Mouse (Mus musculus) kidney, postnatal 14 days (tissue): ENCODE data around the gene Pcp4l1.

Source experiments
- DNase-seq: peaks from one replicate; pipeline ENCODE4 v3.0.0; 2022; ENCODE audit warnings: mixed read lengths

Pcp4l1 gene

DNA sequence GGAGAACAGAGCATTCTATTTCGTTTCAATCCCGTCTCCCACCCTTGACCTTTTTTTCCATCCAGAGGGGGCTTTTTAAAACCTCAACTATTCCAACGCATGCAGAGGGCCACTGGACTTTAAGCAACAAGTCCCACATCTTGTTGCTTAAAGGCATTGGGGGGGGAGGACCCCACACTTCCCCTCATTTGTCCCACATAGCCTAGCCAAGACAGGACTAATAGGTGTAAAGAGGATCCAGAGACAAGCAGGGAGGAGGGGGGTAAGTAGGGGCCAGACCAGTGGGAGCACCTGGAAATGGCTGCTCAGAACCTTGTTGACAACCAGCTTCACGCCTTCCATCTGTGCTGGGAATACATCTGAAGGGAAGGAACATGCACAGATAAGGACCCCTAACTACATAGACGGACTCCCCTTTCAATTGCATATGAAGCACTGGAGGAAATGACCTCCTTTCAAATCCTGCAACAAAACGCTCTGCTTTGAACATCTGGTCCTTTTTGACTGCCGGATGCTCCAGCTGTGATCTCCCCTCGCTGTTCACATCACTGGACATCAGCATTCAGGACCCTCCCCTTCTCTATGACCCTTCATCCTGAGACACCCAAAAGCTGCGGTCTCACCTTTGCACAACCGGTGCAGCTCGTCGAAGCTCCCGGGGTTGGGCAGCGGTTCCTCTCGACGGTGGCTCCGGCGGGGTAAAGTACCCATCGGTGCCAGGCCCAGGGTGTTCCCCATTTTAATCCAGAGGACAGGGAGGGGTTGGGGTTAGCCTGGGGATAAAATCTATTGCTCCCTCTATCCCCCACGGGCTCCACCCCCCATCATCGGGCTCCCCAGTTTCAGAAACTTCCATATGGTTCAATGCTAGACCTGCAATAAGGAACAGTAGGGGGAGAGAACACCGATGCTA, 25.5 kb upstream of the Pcp4l1 start:
- DNase-seq = peak; percentile 35

- peak; percentile 89 for DNase-seq
Measured at GRCm38 (mm10) chr1:171220871-171221270, 24.8 kb upstream of the Pcp4l1 start.

DNA sequence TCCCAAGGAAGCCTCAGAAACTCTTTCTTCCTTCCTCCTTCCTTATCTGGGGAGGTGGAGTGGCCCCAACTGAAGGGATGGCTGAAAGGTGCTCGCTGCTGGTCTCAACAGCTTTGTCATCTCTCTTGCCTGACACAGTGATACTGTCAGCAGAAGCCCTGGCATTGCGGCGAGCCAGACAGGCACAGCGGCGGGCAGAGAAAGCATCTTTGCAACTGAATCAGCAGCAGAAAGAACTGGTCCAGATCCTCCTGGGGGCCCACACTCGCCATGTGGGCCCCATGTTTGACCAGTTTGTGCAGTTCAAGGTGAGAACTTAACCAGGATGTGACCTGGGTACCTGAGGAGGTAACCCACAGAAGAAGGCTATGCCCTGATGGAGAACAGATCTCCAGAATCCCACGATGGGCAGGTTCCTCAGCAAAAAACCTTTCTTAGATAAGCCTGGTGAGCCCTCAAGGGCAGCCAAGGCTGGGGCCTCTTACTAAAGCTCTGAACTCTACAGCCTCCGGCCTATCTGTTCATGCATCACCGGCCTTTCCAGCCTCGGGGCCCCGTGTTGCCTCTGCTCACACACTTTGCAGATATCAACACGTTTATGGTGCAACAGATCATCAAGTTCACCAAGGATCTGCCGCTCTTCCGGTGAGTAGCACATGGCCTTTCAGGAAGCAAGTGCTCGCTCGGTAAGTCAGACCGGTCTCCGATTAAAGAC, 20.3 kb upstream of the Pcp4l1 start:
- DNase-seq = no peak

- DNase-seq = peak; percentile 53
Measured at GRCm38 (mm10) chr1:171213801-171214496, 17.9 kb upstream of the Pcp4l1 start, which contains the start of gene Nr1i3. TSS of gene Nr1i3 (plus strand) at chr1:171213970.

DNA sequence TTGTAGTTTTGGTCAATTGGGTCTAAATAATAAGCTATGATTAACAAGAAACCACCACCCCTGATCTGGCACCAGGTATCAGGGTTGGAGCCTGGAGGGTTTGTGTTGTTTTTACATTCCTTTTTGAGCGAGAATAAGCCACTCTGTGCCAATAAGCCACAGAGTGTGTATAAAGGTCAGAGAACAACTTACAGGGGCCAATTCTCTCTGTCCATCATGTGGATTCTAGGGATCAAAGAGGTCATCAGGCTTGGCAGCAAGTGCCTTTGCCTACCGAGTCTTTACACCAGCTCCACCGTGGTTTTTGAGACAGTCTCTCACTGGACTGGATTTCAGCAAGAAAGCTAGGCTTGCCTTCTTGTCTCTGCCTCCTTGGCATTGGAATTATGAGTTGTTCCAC, 16.8 kb upstream of the Pcp4l1 start:
- DNase-seq = no peak

- no peak for DNase-seq
Measured at GRCm38 (mm10) chr1:171209409-171209808, 13.3 kb upstream of the Pcp4l1 start.

GRCm38 (mm10) chr1:171205704-171206493, 9.8 kb upstream of the Pcp4l1 start:
- no peak for DNase-seq

DNA sequence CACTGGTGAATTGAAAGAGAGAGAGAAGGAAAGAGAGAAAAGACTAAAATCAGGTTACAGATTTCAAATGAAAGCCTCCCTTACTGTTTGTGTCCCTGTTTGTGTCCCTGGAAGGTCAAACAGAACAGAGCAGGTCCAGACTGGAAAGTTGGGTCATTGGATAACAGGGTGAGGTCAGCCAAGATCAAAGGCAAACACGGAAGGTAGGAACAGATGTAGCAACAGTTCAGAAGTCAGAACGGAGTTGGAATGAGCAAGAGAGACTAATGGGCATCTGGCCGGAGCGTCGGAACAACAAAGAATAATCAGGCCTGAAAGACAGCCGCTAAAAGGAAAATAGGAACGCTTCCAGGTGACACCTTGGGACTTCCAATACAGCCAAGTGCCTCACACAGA, 8.2 kb upstream of the Pcp4l1 start:
- no peak for DNase-seq

DNA sequence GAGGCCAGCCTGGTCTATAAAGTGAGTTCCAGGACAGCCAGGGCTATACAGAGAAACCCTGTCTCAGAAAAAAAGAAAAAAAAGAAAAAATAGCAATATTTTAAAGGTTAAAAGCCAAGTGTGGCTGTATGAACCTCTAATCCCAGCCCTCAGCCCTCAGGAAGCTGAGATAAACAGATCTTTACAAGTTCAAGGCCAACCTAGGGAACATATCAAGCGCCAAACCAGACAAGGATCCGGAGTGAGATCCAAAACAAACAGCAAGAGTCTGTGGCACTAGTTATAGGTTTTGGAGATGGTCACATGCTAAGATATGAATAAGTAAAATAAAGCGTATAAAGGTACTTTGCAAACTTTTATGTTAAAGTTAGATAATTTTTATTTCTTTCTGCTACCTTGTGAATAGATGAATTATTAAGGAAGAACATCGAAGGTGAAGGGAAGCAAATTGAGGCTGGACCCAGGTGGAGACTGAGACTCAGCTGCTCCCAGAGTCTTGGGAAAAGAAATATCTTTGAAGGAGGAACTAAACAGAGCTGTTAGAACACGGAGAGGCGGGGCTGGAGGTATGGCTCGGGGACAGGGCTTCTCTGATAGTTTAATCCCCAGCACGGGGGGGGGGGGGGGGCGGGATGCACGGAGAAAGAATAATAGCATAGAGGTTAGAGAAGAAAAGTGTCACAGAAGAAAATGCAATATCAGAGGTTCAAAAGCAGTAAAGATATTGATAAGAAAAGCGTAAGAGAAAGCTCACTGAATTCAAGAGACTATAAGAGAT, 7.6 kb upstream of the Pcp4l1 start:
- DNase-seq = no peak

DNA sequence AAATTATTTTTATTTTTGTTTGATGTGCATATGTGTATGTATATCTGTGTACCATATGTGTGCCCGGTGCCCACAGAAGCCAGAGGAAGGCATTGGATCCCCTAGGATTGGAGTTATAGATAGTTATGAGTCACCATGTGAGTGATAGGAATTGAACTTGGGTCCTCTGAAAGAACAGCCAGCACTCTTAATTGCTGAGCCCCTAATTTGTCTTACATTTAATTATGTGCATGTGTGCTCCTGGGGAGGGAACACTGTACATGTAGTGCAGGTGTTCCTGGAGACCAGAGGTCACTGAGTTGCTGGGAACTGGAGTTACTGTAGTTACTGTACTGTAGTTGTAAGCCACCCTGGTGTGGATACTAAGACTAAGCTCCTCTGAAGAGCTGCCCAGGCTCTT, 4.7 kb upstream of the Pcp4l1 start:
- no peak for DNase-seq

GRCm38 (mm10) chr1:171199532-171199931, 3.5 kb upstream of the Pcp4l1 start:
- no peak for DNase-seq

DNA sequence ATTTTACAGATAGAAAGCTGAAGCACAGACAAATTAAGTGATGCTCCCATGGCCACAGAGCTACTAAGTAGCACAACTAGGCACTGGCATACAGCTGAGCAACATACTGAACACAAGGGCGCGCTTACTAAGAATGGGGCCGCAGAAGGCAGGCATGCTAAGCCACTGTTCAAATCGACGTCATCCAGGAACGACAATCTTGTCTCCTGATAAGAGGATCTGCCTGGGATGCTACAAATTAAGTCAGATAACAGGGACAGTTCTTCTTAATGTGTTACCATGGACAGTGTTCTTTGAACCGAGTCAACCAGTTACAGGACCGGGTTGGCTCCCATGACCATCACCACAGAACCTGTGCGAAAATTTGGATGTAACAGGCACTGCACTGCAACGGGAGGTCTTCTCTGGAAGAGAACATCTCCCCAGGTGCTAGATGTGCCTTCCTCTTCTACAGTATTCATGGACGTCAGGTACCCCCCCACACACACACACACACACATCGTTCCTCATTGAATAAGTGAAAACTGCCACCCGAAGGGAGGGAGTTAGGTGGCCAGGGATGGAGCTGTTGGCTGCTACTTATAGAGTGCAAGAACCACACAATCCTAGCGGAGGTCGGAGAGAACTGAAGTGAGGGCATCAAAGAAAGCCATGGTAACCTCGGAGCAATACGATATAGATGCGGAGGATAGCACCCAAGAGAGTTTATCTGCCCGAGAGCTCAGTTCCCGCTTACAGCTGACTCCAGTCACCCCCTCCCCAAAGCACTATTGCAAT, 834 bp downstream of the Pcp4l1 start:
- DNase-seq = no peak

- DNase-seq = no peak
Measured at GRCm38 (mm10) chr1:171193911-171194830, 1.9 kb downstream of the Pcp4l1 start.

DNA sequence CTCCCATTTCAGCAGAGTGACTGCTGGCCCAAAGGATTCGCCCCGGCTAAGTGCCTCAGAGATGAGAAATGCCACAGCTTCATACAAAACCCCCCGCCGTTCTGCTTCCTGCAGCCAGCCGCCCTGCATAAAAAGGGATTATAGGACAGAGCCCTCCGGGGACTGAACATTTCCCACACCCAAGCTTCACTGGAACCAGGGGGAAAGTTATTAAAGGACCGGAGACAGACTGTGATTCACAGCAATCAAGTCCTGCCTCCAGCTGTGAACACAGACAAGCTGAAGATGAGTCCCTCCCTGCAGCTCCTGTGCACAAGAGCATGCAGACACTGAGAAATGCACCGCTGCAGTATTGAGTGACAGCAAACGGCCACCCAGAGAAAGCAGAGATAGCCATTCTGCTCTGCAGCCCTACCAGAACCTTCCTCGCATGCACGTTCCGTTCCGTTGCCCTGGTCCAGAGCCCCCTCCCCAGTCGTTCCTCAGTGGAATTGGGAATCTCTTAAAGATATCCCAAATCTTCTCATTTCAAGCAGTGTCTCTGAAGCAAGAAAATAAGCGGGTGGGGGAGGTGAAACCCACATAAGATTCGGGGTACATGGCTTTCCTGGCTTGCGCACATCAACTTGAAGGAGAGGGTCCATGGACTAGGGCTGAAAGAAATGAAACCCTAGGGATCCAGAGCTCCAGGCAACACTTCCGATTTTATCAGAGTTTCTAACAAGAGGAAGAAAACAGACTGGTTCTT, 2.8 kb downstream of the Pcp4l1 start:
- no peak for DNase-seq

DNA sequence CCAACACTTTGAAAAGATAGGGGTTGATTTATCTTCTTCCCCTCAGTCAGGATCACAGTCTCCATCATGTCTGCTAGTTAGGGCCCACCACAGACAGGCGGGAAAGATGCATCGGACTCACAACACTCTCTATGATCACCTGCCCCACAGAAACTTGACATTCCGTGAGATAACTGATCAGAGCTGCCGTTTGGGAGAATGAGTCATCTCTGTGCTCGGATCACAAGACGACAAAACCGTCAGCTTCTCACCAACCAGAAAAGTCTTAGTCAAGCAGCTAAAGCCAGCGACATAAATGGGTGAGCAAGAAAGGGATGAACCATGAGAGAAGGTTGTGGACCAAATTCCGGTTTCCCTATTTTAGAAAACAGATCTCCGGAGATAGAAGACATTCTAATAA, 3.8 kb downstream of the Pcp4l1 start:
- no peak for DNase-seq

DNA sequence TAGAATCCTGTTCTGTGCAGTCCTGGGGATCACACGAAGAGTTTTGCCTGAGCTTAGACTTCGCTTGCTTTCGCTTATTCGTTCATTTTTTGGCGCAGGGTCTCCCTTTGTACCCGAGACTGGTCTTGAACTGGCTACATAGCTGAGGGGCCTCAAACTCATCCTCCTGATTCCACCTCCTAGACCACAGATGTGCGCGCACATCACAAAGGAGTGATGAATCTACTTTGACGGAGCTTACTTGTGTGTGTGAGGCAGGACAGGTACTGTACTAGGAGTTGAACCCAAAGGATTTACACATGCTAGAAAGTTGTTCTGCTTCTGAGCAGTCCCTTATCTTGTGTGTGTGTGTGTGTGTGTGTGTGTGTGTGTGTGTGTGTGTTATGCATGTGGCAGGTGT, 5.2 kb downstream of the Pcp4l1 start:
- no peak for DNase-seq

DNA sequence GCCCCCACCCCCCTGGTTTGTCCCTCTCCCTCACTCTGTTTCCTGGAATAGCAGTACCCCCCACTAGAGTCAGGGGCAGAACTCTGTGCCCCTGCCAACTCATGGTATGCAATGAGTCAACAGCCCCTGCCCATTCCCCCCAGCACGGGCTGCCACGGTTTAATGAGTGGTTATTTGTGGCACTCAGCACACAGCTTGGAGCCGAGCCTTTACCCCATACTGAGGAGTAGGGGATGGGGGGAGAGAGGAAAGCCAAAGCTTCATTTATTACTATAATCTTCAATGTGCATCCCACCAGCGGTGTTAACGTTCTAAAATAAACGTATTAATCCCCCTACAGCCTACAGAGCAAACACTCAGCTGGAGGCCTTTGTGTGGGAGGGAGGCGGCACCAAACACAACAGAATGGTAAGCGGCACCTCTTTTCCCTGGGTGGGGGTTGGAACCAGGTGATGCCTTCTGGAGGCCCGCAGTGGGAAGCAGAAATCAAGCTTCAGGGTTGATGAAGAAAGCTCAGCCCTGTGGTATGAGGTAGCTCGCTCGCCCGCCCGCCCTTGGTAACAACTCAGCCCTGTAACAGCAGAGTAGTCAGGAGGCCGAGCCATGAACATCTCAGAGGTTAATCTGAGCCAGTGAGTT, 6.5 kb downstream of the Pcp4l1 start:
- DNase-seq = no peak

DNA sequence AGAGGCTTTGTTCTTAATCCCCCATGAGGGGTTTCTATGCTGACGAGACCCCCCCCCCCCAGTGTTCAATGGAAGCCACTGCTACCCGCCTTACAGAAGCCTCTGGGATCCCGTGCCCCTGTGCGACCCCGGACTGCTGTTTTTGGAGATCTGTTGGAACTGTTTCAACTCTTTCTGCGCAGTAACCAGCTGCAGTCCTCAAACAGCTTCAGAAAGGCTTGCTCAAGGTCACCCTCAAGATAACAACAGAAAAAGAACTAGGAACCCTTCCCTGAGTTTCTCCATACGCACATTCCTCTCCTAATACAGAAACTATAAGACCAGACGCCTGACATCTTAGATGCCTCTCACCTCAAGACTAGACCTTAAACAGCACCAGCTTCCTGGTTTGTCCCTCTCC, 7.0 kb downstream of the Pcp4l1 start:
- DNase-seq = peak; percentile 42
